Mouse (Mus musculus) right cerebral cortex, postnatal 36 days (tissue): Measurements from ENCODE around the gene Nsun2.
"Not testable (repeated sequence)": the region's sequence is repeated elsewhere in the genome, so short reads cannot be mapped to it uniquely, and the experiment has no call there.

Experiments used
- DNase-seq, 2 experiments: peaks; one replicate each; pipeline ENCODE4 v3.0.0; 2022; ENCODE audit warnings: low spot score in 2 of 2, mixed read lengths in 1 of 2

Nsun2 gene

DNA sequence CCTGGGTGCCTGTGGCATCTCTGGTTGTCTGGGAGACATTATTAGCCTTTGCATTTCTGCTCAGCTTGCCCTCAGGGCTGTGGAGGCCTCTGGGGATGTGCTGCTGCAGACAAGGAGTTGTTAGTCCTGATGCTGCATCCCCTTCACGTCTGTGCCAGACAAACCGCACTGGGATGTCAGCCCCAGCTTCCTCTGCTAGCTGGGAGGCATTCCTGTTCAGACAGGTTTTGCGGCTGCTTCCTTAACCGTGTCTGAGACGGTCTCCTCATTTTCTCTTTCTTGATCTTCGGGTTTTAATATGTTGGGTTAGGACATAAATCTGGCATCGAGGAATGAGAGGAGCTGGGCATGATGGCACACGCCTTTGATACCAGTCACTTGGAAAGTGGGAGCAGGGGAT, 58.7 kb downstream of the Nsun2 start:
- no peak for DNase-seq

DNA sequence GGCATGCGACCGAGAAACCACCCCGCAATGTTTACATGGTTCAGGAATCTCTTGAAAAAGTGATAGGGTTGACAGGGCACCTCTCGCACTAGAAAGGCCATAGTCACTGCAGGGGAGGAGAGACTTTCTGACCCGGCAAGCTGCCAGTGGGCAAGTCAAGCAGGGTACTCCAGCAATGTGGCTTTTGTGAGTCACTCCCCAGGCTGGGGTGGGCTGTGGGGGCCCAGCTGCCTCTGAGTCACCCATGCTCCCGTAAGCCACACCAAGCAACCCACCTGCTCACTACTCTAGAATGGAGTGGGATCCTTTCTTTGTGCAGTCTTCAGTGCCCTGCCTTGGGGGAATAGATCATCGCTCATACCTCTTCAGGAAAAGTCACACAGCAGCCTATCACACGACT, 59.9 kb downstream of the Nsun2 start:
- no peak for DNase-seq

DNA sequence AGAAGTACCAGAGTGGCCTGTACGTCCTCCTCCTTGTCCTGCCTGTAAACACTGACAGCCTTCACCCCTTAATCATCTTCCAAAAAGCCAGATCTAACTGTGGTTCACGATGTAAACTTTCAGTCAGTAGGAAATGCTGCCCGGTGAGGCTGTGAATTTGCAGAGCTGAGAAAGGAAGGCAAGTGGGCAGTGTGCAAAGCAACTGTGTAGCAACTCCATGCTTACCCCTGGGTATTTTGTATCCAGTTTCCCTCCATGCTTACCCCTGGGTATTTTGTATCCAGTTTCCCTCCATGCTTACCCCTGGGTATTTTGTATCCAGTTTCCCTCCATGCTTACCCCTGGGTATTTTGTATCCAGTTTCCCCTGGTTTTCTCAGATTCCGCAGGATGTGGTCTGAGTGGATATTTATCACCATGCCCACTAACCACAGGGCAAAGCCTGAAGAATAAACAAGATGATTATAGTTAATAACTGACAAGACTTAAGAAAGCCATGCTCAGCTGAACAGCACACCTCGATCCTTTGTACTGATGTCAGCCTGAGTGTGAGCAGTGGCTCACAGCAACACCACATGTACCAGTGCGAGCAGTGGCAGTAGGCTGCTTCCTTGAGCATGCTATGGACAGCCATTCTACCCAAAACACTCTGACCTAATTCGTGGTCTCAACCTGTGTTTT, 61.2 kb downstream of the Nsun2 start:
- DNase-seq, result no peak

DNA sequence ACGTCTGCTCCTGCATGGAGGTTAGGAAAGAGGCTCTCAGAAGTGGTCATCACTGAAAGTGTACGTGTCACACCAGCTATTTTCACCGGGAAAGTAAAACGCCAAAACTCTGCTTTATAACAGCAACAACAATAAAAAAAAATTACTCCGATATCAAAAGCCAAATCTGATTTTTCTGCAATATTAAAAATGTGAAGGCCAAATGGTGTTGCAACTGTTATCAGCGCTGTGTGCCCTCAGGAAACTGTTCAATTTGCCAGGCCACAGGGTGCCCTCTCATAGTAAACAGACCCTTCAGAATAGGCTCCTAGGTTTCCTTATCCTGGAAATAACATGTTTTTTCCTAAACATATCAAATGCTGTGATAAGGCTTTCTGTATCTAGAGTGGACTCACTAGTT, 62.4 kb downstream of the Nsun2 start:
- no peak for DNase-seq

DNA sequence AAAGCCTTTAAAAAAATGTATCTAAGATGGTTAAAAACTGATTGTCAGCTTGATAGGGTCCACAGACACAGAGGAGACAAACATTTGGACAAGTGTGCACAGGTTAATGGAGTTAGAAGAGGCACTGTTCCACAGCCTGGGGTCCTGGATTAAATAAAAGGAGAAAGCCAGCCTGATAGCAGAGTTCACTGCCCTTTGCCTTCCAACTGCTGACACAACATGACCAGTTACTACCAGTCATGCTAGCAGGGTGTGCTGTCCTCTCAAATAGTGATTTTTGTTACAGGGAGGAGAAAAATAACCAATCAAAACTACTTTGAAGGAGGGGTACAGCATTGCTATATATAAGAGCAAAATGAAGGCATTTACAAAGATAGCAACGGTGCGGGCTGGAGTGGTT, 63.0 kb downstream of the Nsun2 start:
- DNase-seq, result no peak

DNA sequence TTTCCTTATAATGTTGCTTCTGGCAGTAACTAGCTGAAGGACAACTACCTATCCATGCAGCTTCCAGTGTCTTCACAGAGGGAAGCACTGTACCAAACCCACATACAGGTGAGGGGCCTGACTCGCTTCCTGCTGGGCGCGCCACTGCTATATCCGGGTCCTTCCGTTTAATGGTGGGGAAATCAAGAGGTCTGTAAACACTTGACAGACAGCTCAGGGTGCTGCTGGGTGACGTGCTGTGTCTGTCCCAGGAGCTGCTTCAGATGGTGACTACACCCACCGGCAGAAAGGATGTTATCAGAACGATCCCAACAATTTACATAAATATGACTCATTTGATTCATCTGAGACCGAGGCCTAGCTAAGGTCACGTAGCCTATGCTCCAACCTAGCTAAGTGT, 65.3 kb downstream of the Nsun2 start:
- no peak for DNase-seq

DNA sequence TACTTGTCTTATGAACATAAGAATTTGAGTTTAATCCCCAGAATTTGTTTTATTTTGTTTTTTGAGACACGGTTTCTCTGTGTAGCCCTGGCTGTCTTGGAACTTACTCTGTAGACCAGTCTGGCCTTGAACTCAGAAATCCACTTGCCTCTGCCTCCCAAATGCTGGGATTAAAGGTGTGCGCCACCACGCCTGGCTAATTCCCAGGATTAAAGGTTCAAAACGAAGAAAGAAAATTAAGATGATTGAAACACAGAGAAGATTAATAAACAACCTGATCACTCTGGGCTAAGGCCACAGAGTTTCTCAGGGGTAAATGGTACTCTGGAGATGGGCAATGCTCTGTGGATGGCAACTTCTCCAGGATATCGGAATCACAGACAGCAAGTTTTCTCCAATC, 67.3 kb downstream of the Nsun2 start:
- not testable (repeated sequence) for DNase-seq

DNA sequence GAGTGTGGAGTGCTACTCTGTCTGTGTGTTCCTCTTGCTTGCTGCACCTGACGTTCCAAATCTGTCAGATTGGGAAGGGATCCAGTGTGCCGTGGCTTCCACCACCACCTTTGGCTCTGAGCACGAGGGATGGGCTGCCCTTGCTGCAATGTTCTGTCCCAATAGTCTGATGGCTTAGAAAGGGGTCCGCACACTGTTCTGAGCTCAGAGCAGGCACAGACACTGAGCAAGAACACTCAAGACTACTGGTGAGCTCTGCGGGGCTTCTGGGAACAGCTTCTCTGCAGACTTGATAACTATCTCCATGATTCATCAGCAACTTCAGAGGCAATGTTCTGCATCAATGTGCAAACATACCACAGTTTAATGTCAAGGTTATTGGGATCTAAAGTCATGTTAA, 67.8 kb downstream of the Nsun2 start:
- no peak for DNase-seq

DNA sequence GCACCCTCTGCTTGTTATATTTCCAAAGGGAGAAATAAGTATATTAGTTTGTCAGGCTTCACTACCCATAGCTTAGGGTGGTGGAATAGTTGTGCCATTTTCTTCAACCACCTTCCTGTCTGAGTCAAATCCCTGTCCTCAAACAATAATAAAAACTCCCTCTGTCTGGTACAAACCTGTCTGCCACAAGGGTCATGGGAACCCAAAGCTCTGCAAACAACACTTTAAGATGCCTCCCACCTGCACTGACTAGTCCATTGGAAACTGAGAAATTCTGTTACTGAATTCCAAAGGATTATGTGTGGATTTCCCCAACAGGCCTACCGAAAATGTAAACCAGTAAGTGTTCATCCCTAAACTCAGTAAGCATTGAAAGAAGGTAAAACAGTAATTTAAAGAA, 71.1 kb downstream of the Nsun2 start:
- DNase-seq, result no peak

DNA sequence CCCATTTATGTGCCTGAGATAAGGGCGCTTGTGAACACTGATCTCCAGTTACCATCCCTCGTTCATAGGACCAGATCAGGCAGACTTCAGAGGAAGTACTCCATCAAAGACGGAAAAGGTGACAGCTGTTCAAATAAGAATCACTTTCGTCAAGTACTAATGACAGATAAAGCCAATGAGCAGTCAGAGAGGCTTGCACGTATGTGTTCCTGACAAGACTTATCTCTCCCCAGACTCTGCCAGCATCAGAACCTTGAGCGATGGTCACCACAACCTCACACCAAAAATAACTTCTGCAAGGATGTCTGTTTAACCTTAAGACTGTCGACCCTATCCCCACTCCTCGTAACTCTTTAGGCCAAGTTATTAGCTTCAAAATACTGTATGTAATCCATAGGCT, 75.2 kb downstream of the Nsun2 start:
- DNase-seq, result no peak

DNA sequence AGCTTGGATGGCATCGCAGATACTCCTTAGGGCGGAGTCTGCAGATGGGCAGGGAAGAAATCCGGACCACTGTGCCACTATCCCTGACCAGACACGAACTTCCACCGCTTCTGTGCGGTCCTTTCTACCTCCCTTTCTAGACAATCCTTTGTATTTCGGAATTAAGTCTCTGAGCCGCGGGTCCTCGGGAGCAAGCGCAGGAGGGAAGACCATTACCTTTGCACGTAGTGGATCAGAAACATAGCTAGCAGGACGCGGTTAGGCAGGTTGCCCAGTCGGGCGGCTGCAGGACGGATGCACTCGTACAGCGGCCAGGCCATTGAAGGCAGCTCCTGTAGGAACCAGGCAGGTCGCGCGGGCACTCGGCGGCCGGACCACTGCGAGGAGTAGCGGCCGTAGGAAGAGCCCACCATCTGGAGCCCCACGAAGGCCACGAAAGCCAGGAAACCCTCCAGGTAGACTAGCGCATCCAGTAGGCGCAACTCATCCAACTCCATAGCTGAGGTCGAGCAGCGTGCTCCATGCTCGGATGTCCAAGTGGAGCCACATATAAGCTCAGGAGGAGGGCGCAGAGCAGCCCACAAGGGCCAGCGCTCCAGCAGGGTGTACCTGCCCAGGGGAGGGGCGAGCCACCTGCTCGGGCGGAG, 77.3 kb downstream of the Nsun2 start:
- DNase-seq, result peak in 1 of 2 experiments; percentile 23

DNA sequence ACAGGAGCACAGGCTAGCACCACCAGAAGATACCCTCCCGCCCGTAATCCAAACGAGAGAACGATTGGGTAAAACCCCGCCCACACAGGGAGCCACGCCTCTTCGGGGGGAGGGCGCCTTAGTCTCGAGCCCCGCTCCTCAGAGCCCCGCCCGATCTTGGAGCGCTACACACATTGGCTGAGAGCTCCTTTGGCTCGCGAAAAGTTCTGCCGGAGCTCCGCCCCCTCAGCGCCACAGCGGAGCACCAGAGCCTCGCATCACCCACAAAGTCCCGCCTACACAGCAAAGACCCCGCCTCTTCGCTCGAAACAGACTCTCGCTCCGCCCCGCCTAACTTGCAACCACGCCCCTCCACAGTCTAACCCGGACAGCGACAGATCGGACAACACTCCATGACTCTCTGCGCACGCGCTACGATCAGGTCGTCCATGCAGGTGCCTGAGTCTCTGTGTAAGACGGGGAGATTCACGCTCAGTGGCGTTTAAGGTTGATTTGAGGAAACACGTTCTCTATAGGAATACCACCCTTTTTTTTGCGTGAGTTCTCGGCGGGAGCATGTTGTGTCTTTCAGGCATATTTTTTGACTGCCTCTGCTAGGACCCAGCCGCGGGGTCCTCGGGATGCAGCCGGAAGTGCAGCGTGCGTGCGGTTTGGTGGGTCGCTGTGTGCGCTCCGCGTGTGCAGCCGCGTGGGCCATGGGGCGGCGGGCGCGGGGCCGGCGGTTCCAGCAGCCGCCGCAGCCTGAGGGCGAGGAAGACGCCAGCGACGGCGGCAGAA, 78.0 kb downstream of the Nsun2 start, which contains the start of gene Srd5a1:
Gene Srd5a1 (minus strand): TSS at position 45 of the 777 bp plus-strand sequence.
- peak; percentile 99 to 100 for DNase-seq

DNA sequence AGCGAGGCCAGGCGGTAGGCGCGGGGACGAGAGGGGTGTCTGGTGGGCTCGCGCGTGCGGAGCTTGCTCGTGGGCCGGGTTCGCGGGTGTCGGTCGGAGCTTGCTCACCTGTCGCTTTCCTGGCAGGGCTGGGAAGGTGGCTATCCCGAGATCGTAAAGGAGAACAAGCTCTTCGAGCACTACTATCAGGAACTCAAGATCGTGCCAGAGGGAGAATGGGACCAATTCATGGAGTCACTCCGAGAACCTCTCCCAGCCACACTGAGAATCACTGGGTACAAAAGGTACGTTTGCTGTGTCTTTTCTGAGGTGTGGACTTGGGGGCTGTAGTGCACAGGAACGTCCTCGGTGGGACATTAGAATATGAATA, 78.6 kb downstream of the Nsun2 start:
- no peak for DNase-seq

DNA sequence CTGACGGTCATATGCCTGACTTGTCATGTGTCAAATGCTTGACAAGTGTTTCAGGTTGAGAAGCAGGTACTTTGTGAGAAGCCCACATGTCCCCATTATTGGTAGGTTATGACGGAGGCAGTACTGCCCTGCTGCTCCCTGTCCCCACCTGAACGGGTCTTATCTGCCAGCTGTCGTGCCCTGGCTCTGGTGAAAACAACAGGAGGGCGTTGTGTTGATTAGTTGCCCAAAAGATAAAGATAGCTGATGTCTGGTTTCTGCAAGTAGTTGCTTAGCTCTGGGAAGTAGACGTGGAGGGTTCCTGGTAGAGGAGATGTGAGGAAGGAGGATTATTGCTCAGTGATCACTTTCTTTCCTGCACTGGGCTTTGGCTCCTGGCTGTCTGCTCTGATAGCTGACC, 83.2 kb downstream of the Nsun2 start:
- no peak for DNase-seq

DNA sequence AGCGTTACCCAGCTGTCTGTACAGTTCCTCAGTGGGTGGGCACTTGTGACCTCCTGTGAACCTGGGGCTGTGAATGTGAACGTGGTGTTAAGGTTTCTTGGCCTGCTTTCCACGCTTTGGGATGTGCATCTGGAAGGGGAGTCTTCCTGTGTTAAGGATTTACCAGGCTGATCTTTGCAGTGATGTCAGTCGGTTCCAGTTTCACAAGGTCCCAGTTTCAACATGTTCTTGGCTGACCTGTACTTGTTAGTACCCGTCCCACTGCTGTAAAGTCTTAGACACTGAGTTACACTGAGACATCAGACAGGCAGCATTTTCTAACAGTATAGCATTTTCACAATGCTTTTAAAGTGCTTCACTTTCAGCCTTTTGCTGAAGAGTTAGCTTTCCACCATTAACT, 90.3 kb downstream of the Nsun2 start:
- no peak for DNase-seq

DNA sequence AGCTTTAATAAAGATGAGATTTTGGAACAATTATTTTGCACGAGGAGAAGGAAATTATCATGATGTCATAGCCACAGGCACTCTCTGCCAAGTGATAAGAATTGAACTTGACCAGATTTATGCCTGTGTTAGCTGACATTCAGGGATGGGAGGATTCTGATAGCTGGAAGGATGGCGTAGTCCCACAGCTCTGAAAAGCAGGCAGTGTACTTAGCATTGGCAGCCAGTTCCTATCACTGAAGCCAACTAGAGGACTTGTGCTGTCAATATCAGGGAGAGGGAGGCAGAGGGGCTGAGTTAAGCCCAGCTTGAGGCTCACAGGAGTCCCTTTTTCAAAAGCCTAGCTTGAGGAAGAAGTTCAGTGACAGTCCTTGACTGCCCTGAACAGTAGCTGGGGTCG, 91.0 kb downstream of the Nsun2 start:
- no peak for DNase-seq

DNA sequence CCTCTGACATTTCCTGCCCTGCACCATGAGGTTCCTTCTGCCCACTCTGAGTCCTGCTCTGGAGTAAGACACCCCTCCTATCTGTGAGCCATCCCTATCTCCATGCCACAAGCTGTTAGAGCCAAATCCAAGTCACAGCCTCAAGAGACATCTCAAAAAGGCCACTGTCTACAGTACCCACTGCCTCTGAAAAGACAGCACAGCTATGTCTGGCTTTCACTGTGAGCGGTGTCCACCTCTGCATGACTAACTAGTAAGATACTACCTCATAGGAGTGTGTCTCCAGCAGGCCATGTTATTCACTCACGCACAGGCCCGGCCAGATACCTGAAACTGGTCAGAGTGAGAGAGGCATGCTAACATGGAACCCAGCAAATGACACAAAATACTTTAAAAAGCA, 94.4 kb downstream of the Nsun2 start:
- DNase-seq, result no peak

DNA sequence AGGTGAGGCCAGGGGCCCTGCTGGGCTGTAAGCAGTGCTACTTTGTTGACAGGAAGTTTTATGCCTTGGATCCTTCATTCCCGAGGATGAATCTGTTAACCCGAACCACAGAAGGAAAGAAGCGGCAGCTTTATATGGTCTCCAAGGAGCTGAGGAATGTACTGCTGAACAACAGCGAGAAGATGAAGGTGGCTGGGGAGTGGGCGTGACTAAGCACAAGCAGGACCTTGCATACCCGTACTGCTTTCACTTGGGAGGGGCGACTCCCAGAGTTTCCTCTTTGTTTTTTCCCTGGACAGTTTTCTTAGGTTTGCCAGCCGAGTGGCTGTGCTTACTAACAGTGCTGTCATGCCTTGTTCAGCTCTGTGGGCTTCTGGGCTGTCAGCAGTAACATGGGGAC, 97.0 kb downstream of the Nsun2 start:
- DNase-seq, result no peak

DNA sequence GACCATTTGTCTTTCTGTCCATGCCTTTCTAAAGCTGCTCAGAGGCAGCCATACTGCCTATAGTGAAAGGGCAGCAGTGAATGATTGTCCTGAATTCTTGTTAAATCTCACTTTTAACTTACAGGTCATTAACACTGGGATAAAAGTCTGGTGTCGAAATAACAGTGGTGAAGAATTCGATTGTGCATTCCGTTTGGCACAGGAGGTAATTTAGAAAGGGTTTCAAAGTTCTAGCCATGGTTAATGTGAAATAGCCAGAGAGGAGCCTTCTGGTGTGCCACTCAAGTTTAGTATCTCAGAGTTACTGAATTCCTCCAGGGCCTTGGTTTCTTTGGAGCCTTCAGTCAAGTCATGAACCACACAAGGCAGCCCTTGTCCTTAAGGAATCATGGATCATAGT, 97.6 kb downstream of the Nsun2 start:
- no peak for DNase-seq

DNA sequence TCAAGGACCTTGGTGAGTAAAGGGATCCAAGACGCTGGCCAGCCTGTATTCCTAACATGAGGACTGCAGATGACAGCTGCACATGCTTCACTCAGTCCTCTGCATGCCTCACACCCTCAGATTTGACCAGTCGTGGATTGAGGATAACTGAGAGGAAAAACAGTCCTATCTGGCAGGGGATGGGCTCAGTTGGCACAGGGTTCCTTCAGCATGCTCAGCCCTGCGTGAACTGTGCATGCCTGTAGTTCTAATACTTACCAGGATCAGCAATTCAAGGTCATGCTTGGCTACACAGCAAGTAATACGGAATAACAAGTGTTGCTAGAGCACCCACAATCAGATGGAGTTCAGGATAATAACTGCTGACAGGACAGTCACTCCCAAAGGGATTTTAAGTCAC, 98.1 kb downstream of the Nsun2 start:
- no peak for DNase-seq

DNA sequence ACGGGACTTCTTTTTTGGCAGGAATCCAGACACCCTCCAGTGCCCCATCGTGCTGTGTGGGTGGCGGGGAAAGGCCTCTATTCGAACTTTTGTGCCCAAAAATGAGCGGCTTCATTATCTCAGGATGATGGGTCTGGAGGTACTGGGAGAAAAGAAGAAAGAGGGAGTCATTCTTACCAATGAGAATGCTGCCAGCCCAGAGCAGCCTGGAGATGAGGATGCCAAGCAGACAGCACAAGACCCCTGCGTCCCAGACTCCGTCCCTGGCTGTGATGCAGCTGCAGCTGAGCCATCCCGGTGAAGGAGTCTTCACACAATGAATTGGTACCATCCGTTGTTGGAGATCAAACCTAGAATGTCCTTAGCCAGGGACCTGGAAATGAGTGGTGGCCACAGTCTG, 100.0 kb downstream of the Nsun2 start:
- DNase-seq, result no peak

DNA sequence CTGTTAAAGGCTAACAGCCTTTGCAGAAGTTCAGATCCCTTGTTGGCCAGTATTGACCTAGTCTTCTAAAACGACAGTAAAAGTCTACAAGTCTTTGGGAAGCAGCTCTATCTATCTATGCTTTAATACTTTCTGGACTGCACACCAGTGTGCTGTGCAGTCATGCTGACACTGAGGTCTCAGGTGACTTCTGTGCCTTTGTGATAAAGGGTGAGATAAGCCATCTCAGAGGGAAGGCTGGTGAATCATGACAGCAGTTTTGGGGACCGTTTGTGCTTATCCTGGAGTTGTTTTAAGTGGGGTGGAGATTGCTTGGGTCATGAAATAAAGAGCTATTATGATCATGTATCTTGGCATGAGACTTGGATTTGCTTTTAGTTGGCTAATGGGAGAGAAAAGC, 100.4 kb downstream of the Nsun2 start:
- DNase-seq, result no peak

DNA sequence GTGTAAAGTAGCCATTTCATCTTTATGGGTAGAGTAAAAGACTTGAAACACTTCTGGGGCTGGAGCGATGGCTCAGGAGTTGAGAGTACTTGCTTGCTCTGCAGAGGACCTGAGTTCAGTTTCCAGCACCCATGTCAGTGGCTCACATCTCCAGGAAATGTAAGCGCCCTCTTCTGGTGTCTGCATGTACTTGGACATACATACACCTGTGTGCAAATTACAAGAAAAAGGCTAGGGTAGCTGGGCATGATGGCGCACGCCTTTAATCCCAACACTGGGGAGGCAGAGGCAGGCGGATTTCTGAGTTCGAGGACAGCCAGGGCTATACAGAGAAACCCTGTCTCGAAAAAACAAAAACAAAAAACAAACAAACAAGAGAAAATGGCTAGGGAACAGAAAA, 102.3 kb downstream of the Nsun2 start:
- not testable (repeated sequence) for DNase-seq
